Mouse (Mus musculus) c-Kit-negative CD71-positive TER-119-positive erythroid progenitor cells, embryonic 14.5 days (primary cell): ENCODE results near the gene Jund.
A peak's percentile ranks its signal among the peaks of the same experiment; 100 is the strongest.

Experiments used
- DNase-seq: peaks from one replicate; pipeline ENCODE4 v3.0.0-alpha.2; 2013; ENCODE audit warnings: low read depth, low spot score

Jund gene

GRCm38 (mm10) chr8:70698310-70699109 is at the start of gene Jund:
Jund (plus strand) TSS chr8:70698949.
- DNase-seq = peak; percentile 99

GRCm38 (mm10) chr8:70649324-70649723 is 49.4 kb upstream of the Jund start:
- no peak for DNase-seq

- DNase-seq = no peak
These were observed 48.4 kb upstream of the Jund start for GRCm38 (mm10) chr8:70650351-70650750.

- DNase-seq = no peak
These were observed 45.5 kb upstream of the Jund start for GRCm38 (mm10) chr8:70653226-70653625.

- no peak for DNase-seq
These were observed 44.6 kb upstream of the Jund start for GRCm38 (mm10) chr8:70654121-70654520.

- DNase-seq = no peak
These were observed 43.3 kb upstream of the Jund start for GRCm38 (mm10) chr8:70655469-70655868.

- DNase-seq = no peak
These were observed 42.5 kb upstream of the Jund start for GRCm38 (mm10) chr8:70656193-70656790.

- DNase-seq = no peak
These were observed 41.5 kb upstream of the Jund start for GRCm38 (mm10) chr8:70657214-70657613.

GRCm38 (mm10) chr8:70657739-70658138 is 41.0 kb upstream of the Jund start:
- DNase-seq = no peak

GRCm38 (mm10) chr8:70658897-70659603 is 39.7 kb upstream of the Jund start:
- no peak for DNase-seq

- peak; percentile 68 for DNase-seq
These were observed 39.0 kb upstream of the Jund start for GRCm38 (mm10) chr8:70659604-70660272.

GRCm38 (mm10) chr8:70660273-70660725 is 38.5 kb upstream of the Jund start, which contains the start of gene Pgpep1:
Pgpep1 (minus strand) TSS chr8:70660388.
- DNase-seq = no peak

GRCm38 (mm10) chr8:70663691-70664090 is 35.1 kb upstream of the Jund start:
- no peak for DNase-seq

GRCm38 (mm10) chr8:70664631-70665030 is 34.1 kb upstream of the Jund start:
- DNase-seq = no peak

- DNase-seq = no peak
These were observed 33.1 kb upstream of the Jund start for GRCm38 (mm10) chr8:70665599-70665998.

GRCm38 (mm10) chr8:70667071-70667470 is 31.7 kb upstream of the Jund start:
- no peak for DNase-seq

- no peak for DNase-seq
These were observed 27.0 kb upstream of the Jund start for GRCm38 (mm10) chr8:70671615-70672324.

GRCm38 (mm10) chr8:70672325-70673078 is 26.2 kb upstream of the Jund start:
- DNase-seq = no peak

- peak; percentile 98 for DNase-seq
These were observed 25.5 kb upstream of the Jund start, which contains the start of gene Lsm4 for GRCm38 (mm10) chr8:70673079-70673856. Lsm4 (plus strand) TSS chr8:70673248.

GRCm38 (mm10) chr8:70674109-70674508 is 24.6 kb upstream of the Jund start:
- no peak for DNase-seq
